Mouse (Mus musculus) frontal cortex, adult (tissue): ENCODE measurements around the gene Rnf207.

Source experiments
- ATAC-seq: cut with Nextera tagmentation; 2 replicates; pipeline ENCODE4 v1.9.2; 2017; ENCODE audit warnings: mild to moderate bottlenecking, moderate library complexity, mixed read lengths; ENCODE audit not compliant: low TSS enrichment

The Rnf207 gene

GRCm38 (mm10) chr4:152294188-152294929 lies 24.4 kb downstream of the Rnf207 start:
- ATAC-seq = no peak

GRCm38 (mm10) chr4:152292102-152292765 lies 26.6 kb downstream of the Rnf207 start:
- ATAC-seq = no peak

- ATAC-seq = no peak
Observed at GRCm38 (mm10) chr4:152291562-152291961, 27.2 kb downstream of the Rnf207 start, which contains the start of gene Hes3. Gene Hes3 (minus strand): TSS chr4:152291662.

GRCm38 (mm10) chr4:152290991-152291390 lies 27.8 kb downstream of the Rnf207 start:
- no peak for ATAC-seq

GRCm38 (mm10) chr4:152290385-152290784 lies 28.4 kb downstream of the Rnf207 start:
- ATAC-seq = no peak

GRCm38 (mm10) chr4:152288398-152288945 lies 30.3 kb downstream of the Rnf207 start:
- no peak for ATAC-seq

- ATAC-seq = no peak
Observed at GRCm38 (mm10) chr4:152287317-152288120, 31.3 kb downstream of the Rnf207 start.

GRCm38 (mm10) chr4:152286887-152287286 lies 31.9 kb downstream of the Rnf207 start:
- no peak for ATAC-seq

GRCm38 (mm10) chr4:152286183-152286582 lies 32.6 kb downstream of the Rnf207 start:
- ATAC-seq = peak; percentile 39

- ATAC-seq = no peak
Observed at GRCm38 (mm10) chr4:152285505-152285904, 33.3 kb downstream of the Rnf207 start.

- peak; percentile 47 for ATAC-seq
Observed at GRCm38 (mm10) chr4:152283186-152283950, 35.4 kb downstream of the Rnf207 start.

- no peak for ATAC-seq
Observed at GRCm38 (mm10) chr4:152282721-152283120, 36.1 kb downstream of the Rnf207 start.

GRCm38 (mm10) chr4:152281601-152282000 lies 37.2 kb downstream of the Rnf207 start:
- ATAC-seq = no peak

- peak; percentile 47; the same call in 1 of the 2 replicates for ATAC-seq
Observed at GRCm38 (mm10) chr4:152278986-152279385, 39.8 kb downstream of the Rnf207 start.

GRCm38 (mm10) chr4:152277916-152278315 lies 40.9 kb downstream of the Rnf207 start:
- ATAC-seq = no peak

GRCm38 (mm10) chr4:152276389-152277347 lies 42.1 kb downstream of the Rnf207 start:
- no peak for ATAC-seq

GRCm38 (mm10) chr4:152274681-152275131 lies 44.1 kb downstream of the Rnf207 start:
- ATAC-seq = 0 out of 2 replicates have a peak, but pooled peaks have one; percentile 17

GRCm38 (mm10) chr4:152273621-152274236 lies 45.1 kb downstream of the Rnf207 start, which contains the start of gene Gpr153:
Gene Gpr153 (plus strand): TSS chr4:152274232.
- peak; percentile 18 for ATAC-seq

- ATAC-seq = no peak
Observed at GRCm38 (mm10) chr4:152273191-152273590, 45.6 kb downstream of the Rnf207 start.
